Mouse (Mus musculus) embryonic facial prominence, embryonic 11.5 days (tissue): ENCODE measurements at regions not wholly inside any gene's neighbourhood (a gene's known extent, or its start where the extent isn't known, plus 50 kb on each side); places are given as distances from the start of the nearest gene placed in this dataset.

Source experiments
- ATAC-seq: fragments of 200-750 bp; cut with Nextera tagmentation; replicated peaks from 2 replicates; pipeline ENCODE4 v1.8.0; 2017; ENCODE audit warnings: low read depth; ENCODE audit not compliant: insufficient number of reproducible peaks, low FRiP score, low TSS enrichment
- DNase-seq: peaks from one replicate; pipeline ENCODE4 v3.0.0-alpha.2; 2015; ENCODE audit warnings: low spot score
- H3K27ac ChIP-seq: fragments of 300-500 bp; sonication (generic); replicated peaks from 2 replicates; pipeline ENCODE4 v1.5.1; 2014; ENCODE audit warnings: mild to moderate bottlenecking, low read depth, low read length, control low read depth
- H3K27me3 ChIP-seq: fragments of 300-500 bp; sonication (generic); 2 replicates; pipeline ENCODE4 v1.6.1; 2014; ENCODE audit warnings: mild to moderate bottlenecking, low read length, moderate library complexity, mixed read lengths; ENCODE audit not compliant: control insufficient read depth, insufficient read depth
- H3K36me3 ChIP-seq: fragments of 300-500 bp; sonication (generic); replicated peaks from 2 replicates; pipeline ENCODE4 v1.6.1; 2014; ENCODE audit warnings: low read depth, mild to moderate bottlenecking, low read length, moderate library complexity, mixed read lengths; ENCODE audit not compliant: control insufficient read depth, insufficient read depth
- H3K4me1 ChIP-seq: fragments of 300-500 bp; sonication (generic); 2 replicates; pipeline ENCODE4 v1.6.1; 2014; ENCODE audit warnings: low read length, mixed read lengths; ENCODE audit not compliant: control insufficient read depth, insufficient read depth
- H3K4me2 ChIP-seq: fragments of 300-500 bp; sonication (generic); 2 replicates; pipeline ENCODE4 v1.6.1; 2014; ENCODE audit warnings: low read depth, mild to moderate bottlenecking, control low read depth, low read length, moderate library complexity
- H3K4me3 ChIP-seq: fragments of 300-500 bp; sonication (generic); 2 replicates; pipeline ENCODE4 v1.5.1; 2014; ENCODE audit warnings: low read depth, low read length, control low read depth
- H3K9ac ChIP-seq: fragments of 300-500 bp; sonication (generic); replicated peaks from 2 replicates; pipeline ENCODE4 v1.6.1; 2014; ENCODE audit warnings: mild to moderate bottlenecking, control low read depth, low read length
- H3K9me3 ChIP-seq: fragments of 300-500 bp; sonication (generic); replicated peaks from 2 replicates; pipeline ENCODE4 v1.6.1; 2016; ENCODE audit warnings: mild to moderate bottlenecking, low read length, inconsistent platforms, mixed read lengths; ENCODE audit not compliant: control insufficient read depth
- WGBS: fragments of 180-500 bp; shearing (Covaris S2); extraction: QIAGEN DNeasy Blood & Tissue Kit; methylation state at CpG from one replicate; pipeline ENCODE4 v1.1.7; 2014; 5-methylcytosine and 5-hydroxymethylcytosine counted together

GRCm38 (mm10) chr17:7467638-7468037 is 82.4 kb upstream of the Unc93a2 start:
- H3K9me3 ChIP-seq, result no peaks in the 10 kb centered on the region
- ATAC-seq (no peak; the same call in 1 of the 2 replicates), DNase-seq (peak; percentile 43)
- WGBS, result 58% methylated on average over 3 of the region's 3 CpGs
- H3K27me3 ChIP-seq, result no peaks in the 10 kb centered on the region
- no peak overlapping the region for H3K9ac ChIP-seq
- H3K36me3 ChIP-seq, result no peaks in the 10 kb centered on the region
- H3K4me3 ChIP-seq, result no peak overlapping the region
- H3K4me2 ChIP-seq, result no peak overlapping the region
- no peaks in the 10 kb centered on the region for H3K4me1 ChIP-seq
- H3K27ac ChIP-seq, result no peak overlapping the region

DNA sequence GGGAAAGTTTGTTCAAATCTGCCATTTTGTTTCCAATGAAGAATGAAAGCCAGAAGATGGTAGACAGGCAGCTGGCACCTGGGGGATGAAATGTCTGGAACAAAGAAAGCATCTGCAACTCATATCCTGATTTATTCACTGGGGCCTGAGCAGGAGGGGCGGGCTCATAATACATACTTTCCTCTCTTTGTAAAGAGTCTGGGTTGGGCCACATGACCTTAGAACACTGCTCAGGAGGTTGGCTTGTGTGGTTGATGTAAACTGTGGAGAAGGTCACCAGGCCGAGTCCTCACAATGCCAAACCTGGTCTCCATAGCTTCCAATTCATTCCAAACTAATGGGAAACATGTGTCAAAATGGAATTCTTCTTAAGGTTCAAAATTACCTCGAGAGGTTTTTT is 79.6 kb upstream of the Unc93a2 start:
- Histone ChIP-seq H3K36me3 (no peaks in the 10 kb centered on the region), H3K27ac (no peak overlapping the region), H3K9ac (no peak overlapping the region), H3K4me1 (no peaks in the 10 kb centered on the region), H3K4me2 (no peak overlapping the region), H3K9me3 (no peaks in the 10 kb centered on the region), H3K27me3 (no peaks in the 10 kb centered on the region), H3K4me3 (no peak overlapping the region)
- DNase-seq, result peak; percentile 75
- 40% methylated on average over 3 of the region's 3 CpGs for WGBS
- ATAC-seq, result no peak

DNA sequence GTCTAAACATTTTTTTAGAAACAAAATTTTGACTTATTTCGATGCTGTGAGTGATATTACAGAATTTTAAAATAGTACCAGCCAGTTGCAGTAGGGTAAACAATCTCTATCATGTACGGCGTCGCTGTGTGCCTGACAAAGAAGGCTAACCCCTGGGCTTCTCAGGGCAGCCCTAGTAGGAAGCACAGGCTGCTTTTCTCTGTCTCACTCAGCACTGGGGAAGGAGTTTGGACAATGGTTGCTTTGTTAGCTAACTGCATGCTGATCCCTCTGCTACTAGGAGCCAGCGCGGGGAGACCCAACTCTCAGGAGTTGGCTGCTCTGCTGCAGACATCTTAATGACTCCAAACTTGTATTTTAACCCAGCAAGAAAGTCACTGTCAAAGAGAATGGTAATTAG is 75.9 kb upstream of the Unc93a2 start:
- H3K27ac ChIP-seq, result 0 out of 2 replicates have a peak overlapping the region, but pooled peaks have one; percentile 6
- H3K4me3 ChIP-seq, result no peak overlapping the region
- H3K4me1 ChIP-seq, result no peaks in the 10 kb centered on the region
- DNase-seq, result peak; percentile 60
- ATAC-seq, result peak; percentile 60; the same call in 1 of the 2 replicates
- no peak overlapping the region for H3K4me2 ChIP-seq
- H3K9ac ChIP-seq, result no peak overlapping the region
- no peaks in the 10 kb centered on the region for H3K9me3 ChIP-seq
- H3K36me3 ChIP-seq, result no peaks in the 10 kb centered on the region
- WGBS, result 12% methylated on average over 6 of the region's 6 CpGs
- H3K27me3 ChIP-seq, result no peaks in the 10 kb centered on the region

- ATAC-seq, result no peak
- no peak overlapping the region for H3K27ac ChIP-seq
- 82% methylated on average over 11 of the region's 11 CpGs for WGBS
- H3K36me3 ChIP-seq, result no peaks in the 10 kb centered on the region
- H3K9ac ChIP-seq, result no peak overlapping the region
- H3K4me2 ChIP-seq, result no peak overlapping the region
- H3K4me3 ChIP-seq, result no peak overlapping the region
- no peaks in the 10 kb centered on the region for H3K4me1 ChIP-seq
- DNase-seq, result no peak
- H3K9me3 ChIP-seq, result no peaks in the 10 kb centered on the region
- no peaks in the 10 kb centered on the region for H3K27me3 ChIP-seq
Observed at GRCm38 (mm10) chr17:7456939-7457338, 71.7 kb upstream of the Unc93a2 start.

DNA sequence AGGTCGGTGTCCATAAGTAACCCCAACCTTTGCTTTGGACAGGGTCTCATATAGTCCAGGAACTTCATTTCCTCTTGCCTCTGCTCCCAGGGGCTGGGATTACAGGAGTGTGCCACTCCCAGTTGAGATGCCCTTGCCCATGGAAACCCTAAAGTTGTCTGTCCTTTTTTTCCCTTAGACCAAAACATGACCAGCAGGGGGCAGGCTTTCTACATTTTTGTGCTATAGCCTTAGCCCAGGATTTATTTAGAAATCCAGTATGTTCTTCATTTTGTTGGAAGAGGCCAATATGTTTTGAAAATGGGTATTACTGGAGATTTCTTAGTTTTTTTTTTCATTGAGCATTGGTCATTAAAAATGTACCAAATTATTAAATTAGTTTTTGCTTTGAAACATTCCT is 58.6 kb upstream of the Unc93a2 start:
- WGBS, result 70% methylated on average over 1 of the region's 1 CpGs
- Histone ChIP-seq H3K36me3 (no peaks in the 10 kb centered on the region), H3K27me3 (no peaks in the 10 kb centered on the region), H3K9ac (no peak overlapping the region), H3K9me3 (no peaks in the 10 kb centered on the region), H3K4me2 (no peak overlapping the region), H3K4me1 (no peaks in the 10 kb centered on the region), H3K4me3 (no peak overlapping the region), H3K27ac (no peak overlapping the region)
- ATAC-seq, result no peak
- peak; percentile 88 for DNase-seq

DNA sequence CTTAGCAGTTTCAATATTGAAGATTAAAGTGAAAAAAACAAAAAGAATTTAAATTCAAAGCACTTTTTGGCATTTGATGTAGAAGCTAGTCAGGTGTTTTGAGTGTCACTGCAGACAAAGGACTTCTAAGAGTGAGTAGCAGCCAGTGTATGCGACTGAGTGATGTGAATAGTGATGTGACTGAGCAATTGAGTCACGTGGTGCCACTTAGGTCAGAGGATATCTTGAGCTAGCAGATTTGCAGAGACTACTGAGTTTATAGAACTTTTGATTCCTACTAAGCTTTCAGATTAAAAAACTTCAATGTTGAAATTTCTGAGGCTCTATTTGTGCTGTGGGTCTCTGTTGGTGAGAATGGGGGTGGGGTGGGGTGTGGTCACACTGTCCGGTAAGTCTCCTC is 49.8 kb upstream of the Unc93a2 start:
- DNase-seq (no peak), ATAC-seq (no peak)
- H3K9ac ChIP-seq, result no peak overlapping the region
- no peak overlapping the region for H3K4me2 ChIP-seq
- H3K4me3 ChIP-seq, result no peak overlapping the region
- no peaks in the 10 kb centered on the region for H3K4me1 ChIP-seq
- H3K27me3 ChIP-seq, result no peaks in the 10 kb centered on the region
- H3K9me3 ChIP-seq, result no peaks in the 10 kb centered on the region
- WGBS, result 75% methylated on average over 3 of the region's 3 CpGs
- no peak overlapping the region for H3K27ac ChIP-seq
- H3K36me3 ChIP-seq, result no peaks in the 10 kb centered on the region
